Mouse (Mus musculus) adrenal gland, postnatal 10 days (tissue): Measurements from ENCODE around the gene Mov10l1. TPM values are rescaled to one million over a fixed set of nuclear protein-coding genes. Genes with fewer than 3 reads are reported as not detected.

Experiments used
- DNase-seq: peaks from one replicate; pipeline ENCODE4 v3.0.0; 2021; ENCODE audit warnings: mixed read lengths
- long read RNA-seq, 2 experiments: library from polyadenylated mRNA; stranded (forward); transcript quantifications; one replicate each; pipeline ENCODE4 v2.0.0; 2021
- total RNA-seq, 2 experiments: library from RNA; stranded (reverse); gene quantifications; 2 replicates each; pipeline ENCODE4 v1.2.3; 2021

Gene Mov10l1
- not detected for total RNA-seq
- long read RNA-seq, experiment 1: 0 reads
- long read RNA-seq, experiment 2: 0 reads

DNA sequence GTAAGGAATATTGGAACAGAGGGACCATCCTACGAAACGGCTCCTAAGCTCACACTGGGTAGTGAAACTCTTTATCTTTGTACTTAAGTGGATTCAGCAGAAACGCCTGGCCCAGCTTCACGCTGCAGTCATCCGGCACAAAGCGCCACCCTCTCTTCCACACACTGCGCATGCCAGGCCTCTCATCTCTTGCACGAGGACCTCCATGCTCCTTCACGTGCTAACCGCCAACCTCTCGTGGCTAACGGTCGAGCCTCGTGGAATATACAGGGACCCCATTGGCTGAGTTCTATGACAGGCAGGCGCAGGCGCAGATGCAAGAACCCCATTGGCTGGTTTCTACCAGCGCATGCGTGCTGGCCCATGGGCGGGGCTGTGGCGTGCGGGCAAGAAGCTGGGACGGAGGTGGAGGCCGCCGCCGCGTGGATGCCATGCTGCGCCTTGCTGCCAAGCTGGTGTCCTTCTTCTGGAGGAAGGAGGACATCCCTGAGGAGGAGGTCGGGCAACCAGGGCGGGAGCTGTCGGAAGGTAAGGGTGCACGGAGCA lies at the start of gene Mov10l1:
Gene Mov10l1 (plus strand): TSS at position 376 of the 546 bp plus-strand sequence.
- DNase-seq: no peak

GRCm38 (mm10) chr15:88934141-88934540 lies 48.6 kb upstream of the Mov10l1 start:
- peak; percentile 36 for DNase-seq

DNA sequence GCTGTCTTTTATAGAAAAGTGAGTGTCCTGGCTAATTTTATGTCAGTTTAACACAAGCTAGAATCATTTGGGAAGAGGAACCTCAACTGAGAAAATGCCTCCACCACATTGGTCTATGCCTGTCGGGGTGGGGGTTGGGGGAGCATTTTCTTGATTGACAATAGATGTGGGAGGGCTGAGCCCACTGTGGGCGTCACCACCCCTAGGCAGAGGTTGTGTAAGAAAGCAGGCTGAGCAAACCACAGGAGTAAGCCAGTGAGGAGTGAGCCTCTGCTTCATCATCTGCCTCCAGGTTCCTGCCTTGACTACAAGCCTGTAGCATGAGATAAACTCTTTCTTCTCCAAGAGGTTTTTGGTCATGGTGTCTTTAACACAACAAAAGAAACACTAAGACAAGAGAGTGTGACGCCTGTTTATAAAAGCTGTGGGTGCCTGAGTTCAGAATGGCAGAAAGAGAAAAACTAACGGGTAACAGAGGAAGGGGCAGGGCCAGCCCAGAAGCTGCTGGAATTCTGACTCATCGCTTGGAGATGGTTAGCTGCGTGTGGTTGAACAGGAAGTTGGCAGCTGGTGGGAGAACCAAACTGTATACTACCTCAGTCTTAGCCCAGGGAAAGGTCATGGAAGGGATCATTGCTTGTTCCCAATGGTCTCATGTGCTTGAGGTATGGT lies 46.0 kb upstream of the Mov10l1 start:
- DNase-seq: no peak

GRCm38 (mm10) chr15:88937291-88937650 lies 45.4 kb upstream of the Mov10l1 start:
- DNase-seq: no peak

- DNase-seq: no peak
Measured at GRCm38 (mm10) chr15:88942783-88943182, 39.9 kb upstream of the Mov10l1 start.

- DNase-seq: no peak
Measured at GRCm38 (mm10) chr15:88943896-88944551, 38.7 kb upstream of the Mov10l1 start.

- DNase-seq: peak; percentile 38
Measured at GRCm38 (mm10) chr15:88946851-88947250, 35.9 kb upstream of the Mov10l1 start.

DNA sequence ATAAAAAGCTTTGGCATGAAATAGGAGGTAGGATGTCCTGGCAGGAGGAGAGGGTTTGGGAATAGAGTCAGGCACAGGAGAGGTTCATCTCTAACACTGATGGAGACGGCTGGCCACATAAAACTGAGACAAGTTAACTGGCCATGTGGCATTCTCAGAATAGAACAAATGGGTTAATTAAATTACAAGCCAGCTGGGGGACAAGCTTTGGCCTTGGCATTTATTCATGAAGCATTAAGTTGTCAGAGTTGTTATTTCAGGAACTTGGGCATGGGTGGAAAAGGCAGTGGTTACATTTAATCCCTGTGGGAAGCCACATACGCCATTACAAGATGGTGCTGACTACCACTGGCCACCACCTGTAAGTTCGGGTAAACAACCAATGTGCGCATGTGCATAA lies 31.5 kb upstream of the Mov10l1 start:
- DNase-seq: no peak

DNA sequence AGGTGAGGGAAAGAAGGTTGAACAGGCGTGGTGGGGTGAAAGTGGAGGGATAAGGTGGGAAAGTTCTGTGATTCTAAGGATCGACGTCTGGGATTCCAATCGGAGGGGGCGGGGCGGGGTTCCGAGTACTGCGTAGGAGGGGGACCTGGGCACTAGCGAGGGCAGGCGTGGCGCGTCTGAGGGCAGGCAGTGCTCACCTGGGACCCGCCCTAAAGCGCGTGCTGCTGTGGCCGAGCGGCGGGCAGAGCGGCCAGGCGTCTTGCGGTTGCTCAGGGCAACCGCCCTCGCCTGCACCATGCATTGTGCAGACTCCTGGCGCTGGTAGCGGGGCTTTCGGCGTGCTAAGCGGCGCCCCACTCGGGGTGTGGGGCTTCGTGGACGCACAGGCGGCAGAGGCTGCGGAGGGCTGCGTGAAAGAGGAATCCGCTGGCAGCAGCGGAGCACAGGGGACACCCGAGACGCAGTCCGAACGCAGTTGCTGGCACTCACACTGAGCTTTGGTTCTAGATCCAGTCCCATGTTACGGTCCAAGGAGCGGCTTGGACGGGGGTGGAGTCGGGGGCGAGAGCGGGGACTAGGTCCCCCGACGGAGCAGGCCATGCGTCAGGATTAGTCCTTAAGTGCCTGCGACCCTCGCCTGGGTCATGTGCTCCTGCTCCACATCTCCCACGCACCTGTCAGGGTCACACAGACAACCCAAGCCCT lies 28.2 kb upstream of the Mov10l1 start, which contains the start of gene Ttll8:
Gene Ttll8 (minus strand): TSS at position 51 of the 705 bp plus-strand sequence.
- DNase-seq: peak; percentile 35

GRCm38 (mm10) chr15:88955342-88955741 lies 27.4 kb upstream of the Mov10l1 start:
- no peak for DNase-seq

- no peak for DNase-seq
Measured at GRCm38 (mm10) chr15:88957522-88957921, 25.2 kb upstream of the Mov10l1 start.

- DNase-seq: no peak
Measured at GRCm38 (mm10) chr15:88964070-88964578, 18.6 kb upstream of the Mov10l1 start.

GRCm38 (mm10) chr15:88972300-88972699 lies 10.4 kb upstream of the Mov10l1 start:
- DNase-seq: no peak

DNA sequence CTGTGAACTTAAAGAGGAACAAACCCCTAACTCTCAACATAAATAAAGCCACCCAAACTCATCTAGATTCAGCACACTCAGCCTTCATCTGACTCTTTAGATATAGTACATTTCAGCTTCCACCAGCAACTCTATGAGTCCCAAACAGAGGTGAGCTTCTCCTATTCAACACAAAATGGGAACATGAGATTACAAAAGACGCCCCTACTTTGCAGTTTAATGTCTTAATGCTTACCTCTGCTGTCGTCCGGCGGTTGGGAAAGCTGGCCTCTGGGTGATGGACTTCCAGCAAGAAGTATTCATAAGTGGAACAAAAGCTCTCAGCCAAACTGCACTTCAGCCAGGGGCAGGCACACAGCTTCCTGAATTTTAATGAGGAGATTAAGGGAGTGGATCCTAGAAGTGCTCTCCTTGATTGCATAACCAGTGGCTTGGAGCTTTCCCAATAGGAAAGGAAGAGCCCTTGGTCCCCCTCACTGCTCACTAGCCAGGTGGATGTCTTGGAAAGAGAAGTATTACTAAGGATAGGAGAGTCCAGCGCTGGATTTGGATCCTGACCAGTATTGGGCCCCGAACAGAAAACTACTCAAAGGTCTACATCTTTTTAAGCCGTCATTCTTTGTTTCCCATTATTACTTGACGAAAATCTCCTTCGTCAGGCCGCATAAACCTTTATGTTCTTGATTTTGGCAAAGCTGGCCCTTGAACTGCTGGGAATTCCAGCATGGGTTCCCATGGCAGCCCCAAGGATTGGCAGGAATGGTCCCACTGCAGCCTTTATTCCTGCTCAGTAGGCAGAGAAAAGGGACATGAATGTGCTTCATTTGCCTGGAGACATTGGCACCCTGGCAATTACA lies 4.2 kb upstream of the Mov10l1 start, which contains the start of gene Mlc1:
Gene Mlc1 (minus strand): TSS at position 727 of the 857 bp plus-strand sequence.
- DNase-seq: no peak

GRCm38 (mm10) chr15:88979138-88979446 lies 3.6 kb upstream of the Mov10l1 start:
- DNase-seq: no peak

DNA sequence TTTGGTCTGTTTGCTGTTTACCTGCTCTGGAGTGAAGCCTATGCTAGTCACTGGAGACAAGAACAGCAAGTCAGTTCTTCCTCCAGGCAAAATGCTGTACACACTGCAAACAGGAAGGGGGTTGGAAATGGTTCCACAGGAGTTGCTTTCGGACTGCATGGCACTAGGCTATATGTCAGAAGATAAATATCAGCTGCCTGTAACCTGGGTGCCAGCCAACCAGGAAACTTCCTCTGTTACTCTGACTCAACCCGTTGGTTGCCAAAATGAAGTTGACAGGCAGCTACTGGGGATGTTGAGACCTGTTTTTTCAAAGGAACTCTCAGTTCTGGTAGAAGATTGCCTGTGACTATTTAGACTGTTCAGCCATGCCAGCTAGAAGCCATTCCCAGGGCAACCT lies 6.5 kb downstream of the Mov10l1 start:
- peak; percentile 39 for DNase-seq

DNA sequence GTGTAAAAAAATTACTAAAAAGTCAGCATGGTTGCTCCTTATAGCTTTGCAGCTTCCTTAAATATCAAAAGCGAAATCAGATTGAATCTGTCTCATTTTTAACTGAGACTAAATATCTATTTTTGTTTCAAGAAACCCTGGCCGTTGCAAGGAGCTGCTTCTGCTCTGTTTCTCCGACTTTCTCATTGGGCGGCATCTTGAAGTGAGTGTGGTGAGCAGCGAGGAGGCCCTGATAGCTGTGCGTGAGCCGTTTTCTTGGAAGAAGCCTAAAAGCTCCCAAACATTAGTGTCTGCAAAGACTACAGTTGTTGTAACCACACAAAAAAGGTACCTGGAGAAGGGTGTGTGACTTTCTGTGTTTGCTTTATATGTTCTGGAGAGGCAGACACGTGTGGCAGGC lies 15.9 kb downstream of the Mov10l1 start:
- no peak for DNase-seq

- DNase-seq: peak; percentile 12
Measured at GRCm38 (mm10) chr15:88999124-88999523, 16.4 kb downstream of the Mov10l1 start.

GRCm38 (mm10) chr15:89000367-89000766 lies 17.7 kb downstream of the Mov10l1 start:
- DNase-seq: no peak

DNA sequence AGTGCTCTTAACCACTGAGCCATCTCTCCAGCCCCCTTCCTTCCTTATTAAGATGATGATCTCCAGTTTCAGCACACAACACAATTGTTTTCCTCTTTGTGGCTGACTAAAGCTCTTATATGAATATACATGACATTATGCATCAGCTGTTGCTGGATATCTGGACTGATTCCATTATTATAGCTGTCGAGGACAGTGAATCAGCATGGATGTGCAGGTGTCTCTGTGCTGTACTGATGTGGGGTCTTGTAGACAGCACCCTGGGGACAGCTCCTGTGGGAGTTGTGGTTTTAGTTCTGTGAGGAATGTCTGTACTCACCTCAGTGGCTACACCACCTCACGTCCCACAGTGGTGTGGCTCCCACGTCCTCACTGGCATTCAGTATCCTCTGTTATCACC lies 18.5 kb downstream of the Mov10l1 start:
- DNase-seq: no peak

- DNase-seq: no peak
Measured at GRCm38 (mm10) chr15:89007002-89007401, 24.3 kb downstream of the Mov10l1 start.

DNA sequence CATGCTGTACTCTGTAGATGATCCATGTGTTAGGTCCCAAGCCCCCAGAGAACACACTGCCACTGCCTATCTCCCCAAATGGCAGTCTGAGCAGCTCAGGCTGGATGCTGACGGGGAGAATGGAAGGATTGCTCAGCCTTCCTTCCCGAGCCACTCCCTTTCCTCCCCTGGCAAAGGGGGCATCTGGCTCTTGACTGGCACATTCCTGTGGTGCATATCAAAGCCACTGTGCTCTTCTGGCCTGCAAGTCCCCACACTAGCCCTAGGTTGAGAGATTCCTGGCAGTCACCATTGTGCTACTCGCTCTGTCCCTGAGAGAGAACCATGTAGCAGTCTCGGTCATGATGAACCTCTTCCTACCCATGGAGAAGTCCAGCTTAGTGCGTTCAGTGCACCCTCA lies 25.1 kb downstream of the Mov10l1 start:
- no peak for DNase-seq
